Mouse (Mus musculus): ENCODE data around the gene Fam216b.
A peak's percentile ranks its signal among the peaks of the same experiment; 100 is the strongest.

Gene Fam216b

GRCm38 (mm10) chr14:78088907-78089306, at the start of gene Fam216b:
Gene Fam216b (minus strand): TSS chr14:78089007.
- no peak for DNase-seq (ENCODE audit: low spot score)

DNA sequence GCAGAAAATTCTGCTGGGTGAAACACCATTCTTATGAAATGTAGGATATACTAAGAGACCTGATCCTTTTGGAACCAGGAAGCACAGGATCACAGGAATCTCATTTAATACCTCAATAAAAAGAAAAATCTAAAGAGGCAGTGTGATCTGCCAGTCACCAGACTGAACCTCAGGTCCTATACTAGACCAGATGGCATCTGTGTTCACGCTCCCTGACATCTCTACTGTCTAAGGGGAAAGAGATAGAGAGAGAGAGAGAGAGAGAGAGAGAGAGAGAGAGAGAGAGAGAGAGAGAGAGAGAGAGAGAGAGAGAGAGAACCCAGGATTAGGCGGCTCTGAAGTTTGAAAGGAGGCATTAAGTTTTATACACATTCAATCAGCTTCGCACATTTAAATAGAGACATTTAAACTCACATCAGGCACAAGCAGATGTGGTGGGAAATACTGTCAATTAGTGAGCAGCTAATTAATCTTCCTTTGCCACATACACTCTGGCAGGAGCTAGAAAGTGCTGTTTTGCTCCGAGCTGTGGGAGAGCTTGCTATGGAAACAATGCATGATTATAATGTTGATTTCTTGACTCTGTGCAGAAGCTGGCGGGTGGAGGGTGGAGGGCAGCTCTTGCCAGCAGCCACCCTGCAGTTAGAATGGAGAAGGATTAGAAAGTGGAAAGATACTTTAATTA, 43.7 kb upstream of the Fam216b start:
- DNase-seq (ENCODE audit: low spot score), result no peak

GRCm38 (mm10) chr14:78126670-78127069, 37.9 kb upstream of the Fam216b start:
- no peak for DNase-seq (ENCODE audit: low spot score)

- no peak for DNase-seq (ENCODE audit: low spot score)
Observed at GRCm38 (mm10) chr14:78120286-78120685, 31.5 kb upstream of the Fam216b start.

DNA sequence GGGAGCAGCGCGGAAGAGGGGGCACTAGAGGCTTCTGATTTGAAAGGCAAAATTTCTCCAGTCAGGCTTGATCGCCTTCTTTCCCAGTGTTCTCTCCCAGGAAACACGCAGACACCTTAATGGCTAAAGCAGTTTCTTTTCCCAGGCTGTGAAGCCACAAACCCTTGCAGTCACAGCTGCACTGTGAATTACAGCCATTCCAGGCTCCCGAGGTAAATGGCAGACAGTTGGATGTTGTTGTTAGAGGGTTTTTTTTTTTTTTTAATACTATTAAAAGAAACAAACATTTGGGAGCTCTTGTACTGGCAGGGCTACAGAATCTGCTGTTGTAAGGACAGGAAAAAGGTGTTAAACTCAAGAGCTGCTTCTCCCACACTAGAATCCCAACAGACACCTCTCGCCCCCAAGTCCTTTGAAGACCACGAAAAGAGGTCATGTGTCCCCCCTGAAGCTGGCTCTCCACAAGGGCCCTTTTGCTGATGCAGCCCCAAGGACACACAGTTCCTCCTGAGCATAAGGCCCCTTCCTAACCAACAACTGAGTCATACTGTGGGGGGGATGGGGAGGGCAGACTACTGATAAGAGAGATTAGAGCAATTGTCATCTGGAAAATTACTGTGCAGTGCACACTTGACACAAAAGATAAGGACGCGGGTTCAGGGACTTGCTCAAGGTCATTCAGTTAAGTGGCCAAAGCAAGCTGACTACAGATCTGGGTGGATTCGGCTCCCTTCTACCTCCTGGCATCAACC, 30.8 kb upstream of the Fam216b start:
- no peak for DNase-seq (ENCODE audit: low spot score)

DNA sequence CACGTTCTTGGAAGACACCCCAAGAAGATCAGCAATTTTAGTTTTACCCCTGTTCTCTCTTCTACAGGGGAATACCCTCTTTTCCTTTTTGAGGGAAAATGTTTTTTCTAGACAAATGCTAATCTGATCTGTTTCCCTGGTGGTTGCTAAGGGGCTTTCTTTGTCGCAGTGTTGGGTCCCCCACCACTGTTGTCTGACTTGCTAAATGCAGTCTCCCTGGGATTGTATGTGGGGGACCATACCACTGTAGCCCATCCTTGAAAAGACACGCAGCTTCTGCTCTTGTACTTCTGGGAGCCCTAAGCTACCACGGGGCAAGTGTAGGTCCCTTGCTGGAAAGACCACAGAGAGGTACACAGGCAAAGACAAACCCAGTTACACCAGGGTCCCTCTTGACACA, 28.9 kb upstream of the Fam216b start:
- no peak for DNase-seq (ENCODE audit: low spot score)

GRCm38 (mm10) chr14:78117268-78117667, 28.5 kb upstream of the Fam216b start:
- no peak for DNase-seq (ENCODE audit: low spot score)

DNA sequence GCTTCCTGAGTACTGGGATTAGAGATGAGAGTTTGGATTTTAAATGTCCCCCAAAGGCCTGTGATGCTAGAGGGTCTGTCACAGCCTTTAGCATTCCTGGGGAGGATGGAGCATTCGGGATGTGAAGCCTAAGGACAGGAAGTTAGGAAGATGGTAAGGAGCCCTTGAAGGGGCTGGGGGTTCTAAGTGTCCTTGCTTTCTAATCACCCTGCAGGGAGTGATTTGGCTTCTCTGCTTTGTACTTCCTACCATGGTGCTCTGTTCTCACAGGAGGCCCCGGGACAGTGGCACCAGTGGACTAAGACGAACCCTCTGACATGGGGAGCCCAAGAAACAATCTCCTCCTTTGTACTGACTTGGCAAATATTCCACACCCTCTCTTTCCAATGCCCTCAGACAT, 23.7 kb upstream of the Fam216b start:
- no peak for DNase-seq (ENCODE audit: low spot score)

DNA sequence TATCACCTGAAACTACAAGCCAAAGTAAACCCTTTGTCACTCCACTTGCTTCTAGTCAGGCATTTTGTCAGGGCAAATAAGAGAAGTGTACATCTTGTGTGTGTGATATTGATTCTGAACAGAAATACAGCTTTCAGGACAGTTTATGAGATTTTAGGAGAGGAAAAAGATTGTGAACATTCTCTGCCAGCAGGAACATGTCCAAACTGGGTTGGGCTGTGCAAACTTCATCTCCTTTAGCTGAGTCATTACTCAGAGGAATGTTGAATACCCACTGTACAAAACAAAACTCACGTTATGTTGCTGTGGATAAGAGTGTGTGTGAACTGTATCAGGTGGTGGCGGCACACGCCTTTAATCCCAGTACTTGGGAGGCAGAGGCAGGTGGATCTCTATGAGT, 22.1 kb upstream of the Fam216b start:
- no peak for DNase-seq (ENCODE audit: low spot score)

- no peak for DNase-seq (ENCODE audit: low spot score)
Observed at GRCm38 (mm10) chr14:78109419-78109818, 20.6 kb upstream of the Fam216b start.

- peak; percentile 10 for DNase-seq (ENCODE audit: low spot score)
Observed at GRCm38 (mm10) chr14:78108388-78108787, 19.6 kb upstream of the Fam216b start.

GRCm38 (mm10) chr14:78089591-78089990, 784 bp upstream of the Fam216b start:
- no peak for DNase-seq (ENCODE audit: low spot score)

- no peak for DNase-seq (ENCODE audit: low spot score)
Observed at GRCm38 (mm10) chr14:78083465-78083864, 5.3 kb downstream of the Fam216b start.

- DNase-seq (ENCODE audit: low spot score), result no peak
Observed at GRCm38 (mm10) chr14:78077508-78077907, 11.3 kb downstream of the Fam216b start.

DNA sequence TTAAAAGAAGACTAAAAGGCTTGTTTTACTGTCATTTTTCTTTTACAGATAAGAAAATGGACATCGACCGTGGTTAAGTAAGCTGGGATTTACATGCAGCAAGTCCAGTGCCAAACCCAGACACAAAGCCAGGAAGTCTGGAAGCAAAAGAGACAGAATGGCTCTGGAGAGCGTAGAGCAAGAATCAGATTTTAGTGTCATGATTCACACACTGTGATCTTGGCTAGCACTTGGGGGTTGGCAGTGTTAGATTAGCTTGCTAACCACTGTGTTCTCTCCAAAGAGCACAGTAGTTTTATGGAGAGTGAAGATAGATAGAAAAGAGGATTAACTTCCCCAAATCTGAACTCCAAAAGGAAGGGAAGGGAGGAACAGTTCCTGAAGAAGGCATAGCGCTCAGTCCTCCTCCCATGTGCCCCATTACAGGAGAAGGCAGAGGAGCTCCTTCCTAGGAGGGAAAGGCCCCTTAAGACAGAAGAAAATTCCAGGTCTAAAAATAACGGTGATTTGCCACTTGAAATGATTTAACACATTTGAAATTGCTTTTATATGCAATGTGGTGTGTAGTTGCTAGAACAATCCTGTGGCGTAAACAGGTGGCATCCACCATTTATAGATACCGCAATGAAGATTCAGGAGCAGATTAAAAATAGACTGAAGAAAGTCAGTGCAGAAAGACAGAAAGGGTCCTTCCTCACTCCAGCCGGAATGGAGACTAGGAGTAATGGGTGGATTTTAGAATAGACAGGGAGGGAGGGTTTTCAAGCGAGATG, 22.7 kb downstream of the Fam216b start:
- DNase-seq (ENCODE audit: low spot score), result peak; percentile 11

GRCm38 (mm10) chr14:78062484-78062883, 26.3 kb downstream of the Fam216b start:
- DNase-seq (ENCODE audit: low spot score), result no peak

DNA sequence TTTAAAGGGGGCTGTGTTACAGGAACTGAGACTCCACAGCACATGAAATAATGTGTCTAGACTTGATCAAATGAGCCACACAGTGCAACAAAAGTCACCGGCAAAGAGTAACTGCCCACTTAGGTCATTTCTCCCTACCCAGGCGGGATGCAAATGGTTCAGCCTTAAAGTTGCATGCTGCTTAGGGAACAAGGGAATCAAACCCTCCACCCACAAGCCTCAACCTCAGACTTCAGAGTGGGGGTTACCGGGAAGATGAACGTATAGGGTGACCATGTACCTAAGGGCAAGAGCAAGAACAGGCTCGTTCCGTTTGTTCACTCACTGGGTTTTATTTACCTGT, 28.2 kb downstream of the Fam216b start:
- peak; percentile 32 for DNase-seq (ENCODE audit: low spot score)

- DNase-seq (ENCODE audit: low spot score), result peak; percentile 29
Observed at GRCm38 (mm10) chr14:78059878-78060608, 28.8 kb downstream of the Fam216b start.

- DNase-seq (ENCODE audit: low spot score), result no peak
Observed at GRCm38 (mm10) chr14:78057362-78057761, 31.4 kb downstream of the Fam216b start.

DNA sequence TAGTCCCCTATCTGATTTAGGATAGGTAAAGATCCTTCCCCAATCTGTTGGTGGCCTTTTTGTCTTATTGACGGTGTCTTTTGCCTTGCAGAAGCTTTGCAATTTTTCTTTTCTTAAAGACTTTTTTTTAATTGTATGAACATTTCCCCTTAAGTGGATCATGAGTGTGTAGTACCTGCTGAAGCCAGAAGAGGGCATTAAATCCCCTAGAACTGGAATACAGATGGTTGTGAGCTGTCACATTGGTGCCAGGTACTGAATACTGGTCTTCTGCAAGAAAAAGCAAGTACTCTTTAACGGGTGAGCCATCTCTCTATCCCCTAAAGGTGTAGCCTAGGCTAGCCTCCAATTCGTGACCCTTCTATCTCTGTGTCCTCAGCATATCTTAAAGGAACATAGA, 32.4 kb downstream of the Fam216b start:
- no peak for DNase-seq (ENCODE audit: low spot score)

- DNase-seq (ENCODE audit: low spot score), result no peak
Observed at GRCm38 (mm10) chr14:78048674-78049073, 40.1 kb downstream of the Fam216b start.

GRCm38 (mm10) chr14:78048258-78048657, 40.5 kb downstream of the Fam216b start:
- no peak for DNase-seq (ENCODE audit: low spot score)

Measured in MN1 (cell line).